Mouse (Mus musculus) cerebellum, adult (tissue): ENCODE data around the gene Grin1.

Experiments
- ATAC-seq: cut with Nextera tagmentation; 2 replicates; pipeline ENCODE4 v1.9.2; 2017; ENCODE audit warnings: mild to moderate bottlenecking, moderate library complexity, mixed read lengths; ENCODE audit not compliant: insufficient number of reproducible peaks, low FRiP score, low TSS enrichment

Grin1 gene

DNA sequence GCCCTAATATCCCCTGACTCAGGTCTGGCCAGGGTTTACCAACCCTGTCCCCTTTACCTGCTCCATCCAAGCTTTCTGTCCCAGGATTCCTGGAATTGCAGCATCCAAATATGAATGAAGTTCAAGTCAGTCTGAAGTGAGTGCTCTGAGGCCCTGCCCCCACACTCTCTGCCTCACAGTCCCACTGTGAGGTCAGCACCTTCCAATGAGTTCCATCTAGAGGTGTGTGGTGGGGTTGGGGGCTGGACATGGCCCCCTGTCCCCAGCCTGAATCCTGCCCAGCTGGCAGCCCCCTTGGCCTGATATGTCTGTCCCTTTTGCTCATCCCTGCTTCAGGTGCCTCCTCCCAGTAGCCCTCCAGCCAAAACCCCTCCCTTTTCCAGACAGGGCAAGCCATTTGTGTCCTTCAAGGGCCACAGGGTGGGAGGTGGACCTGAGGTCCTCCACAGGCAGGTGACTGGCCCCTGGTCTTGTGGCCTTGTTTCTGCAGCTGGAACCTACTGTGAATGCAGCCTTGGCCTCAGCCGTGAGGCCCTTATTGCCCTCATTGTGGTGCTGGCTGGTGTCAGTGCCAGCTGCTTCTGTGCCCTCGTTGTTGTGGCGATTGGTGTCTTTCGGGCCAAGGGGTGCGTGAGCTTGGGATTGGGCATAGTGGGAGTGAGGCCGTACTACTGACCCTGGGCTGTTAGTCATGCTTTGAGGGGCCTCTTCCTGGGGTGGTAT, 30.9 kb downstream of the Grin1 start, which contains the start of gene Tmem210:
Tmem210 (plus strand) TSS at position 219 of the 723 bp plus-strand sequence.
- no peak for ATAC-seq

DNA sequence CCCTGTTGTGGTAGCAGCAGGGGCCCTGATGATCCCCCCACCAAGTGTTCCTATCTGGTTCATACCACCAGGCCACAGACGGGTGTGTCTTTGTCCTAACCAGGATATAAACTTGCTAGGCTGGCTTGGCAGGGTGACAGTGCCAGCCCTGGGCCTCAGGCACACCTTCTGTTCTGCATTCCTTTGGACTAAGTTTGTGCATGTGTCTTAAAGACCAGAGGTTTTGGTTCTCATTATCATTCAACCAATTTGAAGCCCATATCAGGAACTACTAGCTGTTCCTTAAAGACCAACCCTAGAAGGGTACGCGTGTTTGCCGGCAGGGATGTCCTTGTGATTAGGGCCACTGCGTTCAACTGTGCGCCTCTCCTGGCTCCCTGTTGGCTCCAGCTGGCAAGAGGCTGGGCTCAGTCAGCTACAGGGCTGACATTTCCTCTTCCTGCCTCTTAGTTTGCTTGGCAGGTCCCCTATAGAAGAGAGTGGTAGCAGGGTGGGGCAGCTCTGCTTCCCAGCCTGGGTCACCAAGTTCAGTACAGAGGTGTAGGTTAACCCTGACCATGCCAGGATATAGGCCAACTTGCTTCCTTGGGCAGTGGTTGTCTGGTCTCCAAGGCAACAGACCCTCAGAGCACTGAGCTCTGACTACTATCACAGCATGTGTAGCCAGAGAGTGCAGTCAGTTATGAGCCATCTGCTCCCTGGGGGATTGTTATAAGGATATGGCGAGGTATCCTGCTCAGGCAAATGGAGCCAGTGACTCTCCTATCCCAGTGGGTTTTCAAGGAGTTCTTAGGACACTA, 31.9 kb downstream of the Grin1 start:
- ATAC-seq, result no peak

DNA sequence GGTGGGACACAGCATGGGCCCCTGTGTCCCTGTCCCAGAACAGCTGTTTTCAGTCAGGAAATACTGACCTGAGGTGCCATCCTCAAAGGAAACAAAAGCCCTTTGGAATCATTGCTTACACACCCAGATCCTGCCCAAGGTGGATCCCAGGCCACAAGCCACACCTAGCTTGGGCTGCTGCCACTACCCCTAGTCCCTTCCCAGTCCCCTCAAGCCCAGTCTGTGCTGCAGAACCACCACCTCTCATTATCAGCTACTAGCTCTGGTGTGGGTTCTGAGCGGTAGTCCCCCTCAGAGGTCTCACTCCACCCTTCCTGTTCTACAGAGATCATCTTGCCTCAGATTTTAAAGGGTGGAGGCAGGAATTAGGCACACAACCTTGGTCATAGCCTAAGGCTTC, 32.7 kb downstream of the Grin1 start:
- ATAC-seq, result no peak

DNA sequence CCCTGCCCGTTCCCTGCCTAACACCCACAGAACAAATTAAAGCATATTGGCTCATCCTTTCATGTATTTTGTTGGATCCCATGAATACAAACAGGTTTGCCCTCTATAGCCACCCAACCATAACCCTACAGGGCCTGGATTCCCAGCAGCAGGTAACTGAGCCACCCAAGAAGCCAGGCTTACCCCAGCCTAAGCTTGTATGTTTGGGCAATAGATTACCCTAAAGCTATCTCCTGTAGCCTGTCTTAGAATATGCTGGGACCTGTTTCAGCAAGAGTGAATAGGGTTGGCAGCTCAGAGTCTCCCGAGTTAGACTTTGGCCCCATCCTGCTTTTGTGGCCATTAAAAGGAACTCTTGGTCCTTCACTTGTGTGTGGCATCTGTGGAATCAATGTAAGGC, 33.4 kb downstream of the Grin1 start:
- no peak for ATAC-seq

DNA sequence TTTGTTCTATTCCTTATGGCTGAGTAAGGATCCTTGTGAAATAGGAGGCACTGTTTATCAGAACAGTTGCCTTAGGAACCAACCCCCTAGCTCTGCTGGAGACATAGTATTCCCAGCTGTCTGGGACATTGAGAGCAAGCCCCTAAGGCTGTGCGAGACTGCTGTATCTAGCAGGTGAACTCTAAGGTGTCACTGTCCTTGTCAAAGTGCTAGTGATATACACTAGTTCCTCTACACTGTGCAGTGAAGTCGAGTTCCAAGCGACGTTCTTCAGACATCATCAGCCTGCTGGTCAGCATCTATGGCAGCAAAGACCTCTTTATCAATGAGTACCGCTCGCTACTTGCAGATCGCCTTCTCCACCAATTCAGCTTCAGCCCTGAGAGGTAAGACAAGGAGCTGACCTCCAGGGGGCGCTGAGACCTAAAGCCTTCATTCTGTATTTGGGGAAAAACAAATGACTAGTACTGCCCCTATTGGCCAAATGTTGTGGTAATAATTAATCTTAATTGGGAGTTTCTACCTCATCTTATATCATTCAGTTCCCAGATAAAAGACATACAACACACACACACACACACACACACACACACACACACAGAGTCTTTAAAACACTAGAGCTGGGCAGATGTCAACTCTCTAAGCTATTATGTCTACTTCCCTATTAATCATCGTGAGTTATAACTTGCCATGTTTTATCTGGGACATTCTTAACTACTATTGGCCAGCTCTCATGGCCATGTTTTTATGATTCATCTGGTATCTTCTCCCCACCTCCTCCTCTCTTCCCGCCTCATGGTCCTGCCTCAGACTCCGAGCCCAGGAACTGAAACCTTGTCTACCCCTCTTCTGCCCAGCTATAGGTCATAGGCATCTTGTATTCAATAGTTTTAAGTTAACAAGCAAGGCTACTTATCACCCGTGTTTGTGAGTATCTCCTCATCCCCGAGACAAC, 39.8 kb downstream of the Grin1 start:
- ATAC-seq, result 0 out of 2 replicates have a peak, but pooled peaks have one; percentile 61

DNA sequence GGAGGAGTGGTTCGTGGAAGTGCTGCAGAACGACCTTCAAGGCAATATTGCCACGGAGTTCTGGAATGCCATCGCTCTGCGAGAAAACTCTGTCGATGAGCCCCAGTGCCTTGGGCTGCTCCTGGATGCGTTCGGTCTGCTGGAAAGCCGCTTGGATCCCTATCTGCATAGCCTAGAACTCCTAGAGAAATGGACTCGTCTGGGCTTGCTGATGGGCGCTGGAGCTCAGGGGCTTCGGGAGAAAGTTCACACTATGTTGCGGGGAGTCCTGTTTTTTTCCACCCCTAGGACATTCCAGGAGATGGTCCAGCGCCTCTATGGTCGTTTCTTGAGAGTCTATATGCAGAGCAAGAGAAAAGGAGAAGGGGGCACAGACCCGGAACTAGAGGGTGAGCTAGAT, 46.0 kb downstream of the Grin1 start:
- no peak for ATAC-seq

DNA sequence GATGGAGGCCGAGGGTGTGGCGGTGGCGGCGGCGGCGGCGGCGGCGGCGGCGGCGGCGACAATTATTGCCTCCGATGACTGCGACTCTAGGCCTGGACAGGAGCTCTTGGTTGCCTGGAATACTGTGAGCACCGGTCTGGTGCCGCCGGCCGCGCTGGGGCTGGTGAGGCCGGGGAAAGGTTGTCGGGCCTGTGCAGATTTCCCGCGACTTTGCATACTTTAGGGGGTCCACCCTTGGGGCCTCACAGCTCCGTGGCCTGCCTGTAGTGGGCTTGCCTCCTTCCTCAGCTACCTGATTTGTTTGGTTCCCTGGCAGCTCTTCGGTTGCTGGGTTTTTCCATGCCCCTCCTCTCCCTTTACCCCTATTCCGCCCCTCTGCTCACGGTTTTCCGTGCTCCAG, 46.5 kb downstream of the Grin1 start:
- peak; percentile 19; the same call in 1 of the 2 replicates for ATAC-seq

DNA sequence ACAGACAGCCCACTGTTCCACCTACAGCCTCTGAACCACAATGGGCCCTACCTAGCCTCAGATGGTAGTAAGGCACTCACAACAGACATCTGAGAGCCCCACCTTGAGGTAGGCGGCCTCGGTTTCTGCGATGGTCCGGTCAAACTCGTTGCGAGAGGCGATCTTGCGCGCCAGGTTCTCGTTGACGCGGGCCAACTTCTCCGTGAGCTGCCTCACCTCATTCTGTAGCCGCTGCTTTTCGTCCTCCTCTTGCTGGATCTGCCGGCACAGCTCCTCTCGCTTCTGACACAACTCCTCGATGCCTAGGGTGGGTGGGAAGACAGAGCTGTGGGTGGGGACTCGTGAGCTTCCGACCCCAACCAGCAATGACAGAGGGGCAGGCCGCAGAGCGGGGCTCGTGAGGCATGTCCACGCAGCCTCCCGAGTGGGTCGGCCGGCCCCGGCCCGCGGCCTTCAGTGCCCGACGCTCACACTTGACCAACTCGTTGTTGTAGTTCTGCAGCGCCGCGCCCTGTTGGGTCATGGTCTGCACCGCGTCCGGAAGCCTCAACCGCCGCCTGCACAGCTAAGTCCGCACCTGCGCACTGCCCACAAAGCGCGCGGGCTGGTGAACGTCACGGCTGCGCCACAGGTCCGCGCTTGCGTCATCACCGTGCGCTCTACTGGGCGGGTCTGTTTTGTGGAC, 47.0 kb downstream of the Grin1 start, which contains the start of the genes Ssna1 and Anapc2:
Ssna1 (minus strand) TSS at position 612 of the 685 bp plus-strand sequence.
Anapc2 (plus strand) TSS at position 652 of the 685 bp plus-strand sequence.
- peak; percentile 75 for ATAC-seq

DNA sequence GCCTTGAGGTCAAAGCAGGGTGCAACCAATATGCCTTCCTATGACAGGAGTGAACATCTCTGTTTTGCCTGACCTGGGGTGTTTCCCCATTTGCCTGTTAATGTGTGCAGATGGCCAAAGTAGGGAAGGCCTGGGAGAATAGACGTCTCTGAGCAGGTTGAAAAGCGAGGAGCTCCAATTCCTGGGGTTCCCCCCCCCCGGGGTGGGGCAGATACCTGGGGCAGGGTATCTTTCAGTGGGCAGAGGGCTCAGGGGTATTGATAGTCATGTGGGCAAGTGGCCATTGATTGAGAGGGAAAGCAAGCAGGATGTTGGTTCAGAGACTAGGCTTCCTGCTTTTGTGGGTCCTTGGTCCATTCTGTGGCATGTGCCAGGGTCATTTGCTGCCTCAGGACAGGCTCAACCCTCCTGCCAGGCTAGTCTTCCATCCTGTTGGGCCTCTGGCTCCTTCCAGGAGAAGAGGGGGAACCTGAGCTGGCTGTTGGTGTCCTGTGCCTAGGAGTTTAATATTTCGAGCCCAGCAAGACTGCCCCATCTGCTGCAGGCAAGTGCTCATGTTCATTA, 51.2 kb downstream of the Grin1 start:
- ATAC-seq, result no peak

DNA sequence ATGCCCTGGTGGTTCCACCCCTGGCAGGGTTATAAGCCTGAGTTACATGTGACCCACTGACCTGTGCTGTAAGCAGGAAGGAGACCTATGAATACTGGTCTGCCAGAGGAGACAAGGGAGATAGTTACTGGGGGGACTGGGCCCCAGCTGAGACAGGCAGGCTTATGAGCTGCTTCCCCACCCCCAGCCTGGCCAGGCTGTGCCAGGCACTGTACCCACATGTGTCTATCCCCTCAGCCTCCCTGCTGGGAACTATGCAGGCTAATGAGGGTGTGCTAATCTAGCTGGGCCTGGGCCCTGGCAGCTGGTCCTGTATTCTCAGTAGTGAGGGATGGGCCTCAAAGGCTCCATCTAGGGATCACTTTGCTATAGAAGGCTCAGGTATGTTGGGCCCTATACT, 51.7 kb downstream of the Grin1 start:
- ATAC-seq, result no peak

DNA sequence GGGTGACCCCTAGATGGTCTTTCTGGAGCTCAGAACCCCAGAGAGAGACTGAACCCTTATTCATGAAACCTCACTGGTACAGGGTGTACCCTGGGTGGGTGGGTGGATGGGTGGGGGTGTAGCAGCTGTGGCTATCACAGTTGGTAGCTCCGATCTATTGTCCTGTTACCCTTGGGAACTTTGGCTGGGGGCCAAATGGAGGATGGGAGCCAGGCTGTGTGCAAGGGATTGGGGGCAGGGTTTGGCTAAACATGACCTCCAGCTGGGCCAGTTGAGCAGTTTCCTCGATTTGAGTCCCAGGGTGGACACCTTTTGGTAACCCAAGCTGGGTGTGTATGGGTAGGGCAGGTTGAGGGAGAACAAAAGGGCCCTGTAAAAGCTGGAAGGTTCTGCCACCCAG, 52.3 kb downstream of the Grin1 start:
- no peak for ATAC-seq

DNA sequence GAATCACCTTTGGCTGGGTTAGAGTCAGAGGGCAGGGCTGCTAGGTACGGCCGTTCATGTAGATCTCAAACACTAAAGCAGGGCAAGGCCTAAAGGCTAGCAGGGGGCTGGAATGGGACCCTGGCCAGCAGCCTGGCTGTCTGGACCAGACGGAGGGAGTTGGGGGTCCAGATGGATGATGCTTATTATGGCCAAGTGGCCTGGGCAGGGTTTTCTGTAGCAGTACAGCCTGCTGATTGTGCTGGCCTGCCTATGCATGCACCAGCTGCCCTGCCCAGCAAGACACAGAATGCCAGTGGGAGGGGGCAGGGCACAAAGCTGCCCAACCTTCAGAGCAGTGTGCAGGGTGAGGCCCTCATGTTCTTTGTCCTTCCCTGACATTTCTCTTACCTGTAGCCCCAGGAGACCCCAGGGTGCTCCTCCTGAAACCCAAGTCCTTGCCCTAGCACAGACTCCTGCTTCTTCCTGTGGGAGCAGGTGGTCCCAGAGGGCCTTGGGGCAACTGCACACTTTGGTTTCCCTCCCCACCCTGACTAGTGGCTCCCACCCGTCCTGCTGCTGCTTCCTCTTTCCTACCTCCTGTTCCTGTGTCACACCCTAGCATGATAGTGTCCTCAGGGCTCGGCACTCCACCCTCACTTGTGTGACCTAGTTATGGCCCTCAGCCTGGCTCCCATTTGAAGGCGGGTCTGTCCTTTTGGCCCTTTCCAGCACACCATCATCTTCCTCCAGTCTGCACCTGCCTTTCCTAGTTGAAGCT, 52.9 kb downstream of the Grin1 start:
- ATAC-seq, result peak; percentile 65

DNA sequence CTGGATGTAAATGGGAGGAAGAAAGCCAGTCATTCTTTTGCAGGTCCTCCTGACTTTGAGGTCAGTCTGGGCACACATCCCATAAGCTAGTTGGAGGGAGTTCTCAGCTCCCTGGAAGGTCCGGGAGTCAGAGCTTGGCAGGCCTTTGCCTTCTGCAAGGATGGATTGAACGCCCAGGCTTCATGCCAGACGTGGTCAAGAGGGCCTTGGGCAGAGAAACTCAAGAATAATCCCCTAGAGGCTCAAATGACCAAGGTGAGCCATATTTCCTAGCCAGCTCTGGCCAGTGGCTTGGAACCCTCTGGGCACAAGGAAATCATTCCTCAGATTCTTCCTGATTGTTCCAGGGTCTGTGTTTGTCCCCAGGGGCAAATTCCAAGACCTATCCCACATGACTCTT, 54.1 kb downstream of the Grin1 start:
- no peak for ATAC-seq

DNA sequence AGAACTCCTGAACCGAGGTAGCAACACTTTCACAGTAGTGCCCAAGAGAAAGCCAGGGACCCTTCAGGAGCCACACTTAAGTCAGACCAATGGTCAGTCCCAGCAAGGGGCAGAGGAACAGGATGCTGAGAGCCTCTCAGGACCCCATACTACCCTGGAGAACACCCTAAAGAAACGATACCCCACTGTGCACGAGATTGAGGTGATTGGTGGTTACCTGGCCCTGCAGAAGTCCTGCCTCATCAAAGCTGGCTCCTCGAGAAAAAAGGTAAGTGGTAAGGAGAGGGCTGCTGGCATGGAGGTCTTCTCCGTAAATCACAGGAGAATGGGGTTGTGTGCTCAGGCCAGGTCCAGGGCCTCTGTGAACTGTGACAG, 54.7 kb downstream of the Grin1 start:
- no peak for ATAC-seq

DNA sequence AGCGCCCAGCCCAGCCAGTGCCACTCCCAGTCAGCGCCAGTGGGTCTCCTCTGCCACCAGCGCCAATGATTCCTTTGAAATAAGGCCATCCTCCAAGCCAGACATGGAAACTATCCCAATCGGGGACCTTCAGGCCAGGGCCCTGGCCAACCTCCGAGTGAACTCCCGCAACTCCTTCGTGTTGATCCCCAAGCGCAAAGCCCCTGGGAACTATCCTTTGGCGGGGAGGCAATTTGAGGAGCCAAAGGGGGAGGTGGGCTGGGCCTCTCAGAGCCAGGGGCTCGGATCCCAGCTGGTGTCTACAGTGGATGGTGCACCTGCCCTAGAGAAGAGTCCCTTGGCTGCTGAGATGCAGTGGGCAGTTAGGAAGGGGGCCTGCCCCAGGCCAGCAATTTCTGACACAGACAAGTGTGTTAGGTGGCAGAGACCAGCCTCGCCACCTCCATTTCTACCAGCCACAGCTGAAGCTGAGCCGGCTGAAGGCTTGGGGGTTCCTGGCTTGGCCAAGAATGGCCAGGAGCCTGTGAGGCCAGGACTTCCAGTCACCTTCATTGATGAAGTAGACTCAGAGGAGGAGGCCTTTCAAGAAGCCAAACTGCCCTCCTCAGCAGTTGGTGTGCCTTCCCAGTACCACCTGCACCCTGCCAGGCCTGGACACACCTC, 55.2 kb downstream of the Grin1 start:
- ATAC-seq, result no peak

DNA sequence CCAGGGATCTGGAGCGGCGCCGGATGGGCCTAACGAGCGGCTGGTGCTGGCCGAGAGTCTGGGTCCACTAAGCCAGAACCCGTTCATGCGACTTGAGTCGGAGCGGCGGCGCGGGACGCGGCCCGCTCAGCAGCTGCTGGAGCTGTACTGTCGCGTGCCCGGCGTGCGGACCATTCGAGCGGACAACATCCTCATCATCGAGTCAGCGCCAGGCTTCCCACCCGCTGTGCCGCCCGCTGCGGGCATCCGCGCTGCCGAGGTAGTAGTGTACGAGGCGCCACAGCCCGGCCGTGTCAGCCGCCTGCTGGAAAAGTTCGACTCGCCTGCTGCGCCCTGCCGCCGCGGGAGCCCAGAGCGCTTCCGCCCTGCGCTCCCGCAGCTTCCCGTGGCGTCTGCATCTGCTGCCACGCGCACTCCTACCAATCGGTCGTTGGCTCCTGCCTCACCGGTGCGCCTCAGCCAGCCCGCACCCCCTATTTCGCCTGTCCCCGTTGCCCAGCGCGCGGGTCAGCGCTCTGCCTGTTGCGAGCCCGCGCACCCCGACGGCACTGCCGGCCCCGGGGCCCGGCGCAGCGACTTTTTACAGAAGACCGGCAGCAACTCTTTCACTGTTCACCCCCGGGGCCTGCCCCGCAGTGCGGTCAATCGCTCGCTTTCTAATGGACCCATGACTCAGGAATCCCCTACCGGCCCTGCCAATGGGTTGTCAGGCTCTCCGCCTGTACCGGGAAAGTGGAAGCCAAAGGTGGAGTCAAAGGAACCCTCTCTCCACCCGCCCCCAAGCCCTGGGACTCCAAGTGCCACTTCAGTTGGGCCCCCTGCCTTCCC, 56.0 kb downstream of the Grin1 start:
- no peak for ATAC-seq

DNA sequence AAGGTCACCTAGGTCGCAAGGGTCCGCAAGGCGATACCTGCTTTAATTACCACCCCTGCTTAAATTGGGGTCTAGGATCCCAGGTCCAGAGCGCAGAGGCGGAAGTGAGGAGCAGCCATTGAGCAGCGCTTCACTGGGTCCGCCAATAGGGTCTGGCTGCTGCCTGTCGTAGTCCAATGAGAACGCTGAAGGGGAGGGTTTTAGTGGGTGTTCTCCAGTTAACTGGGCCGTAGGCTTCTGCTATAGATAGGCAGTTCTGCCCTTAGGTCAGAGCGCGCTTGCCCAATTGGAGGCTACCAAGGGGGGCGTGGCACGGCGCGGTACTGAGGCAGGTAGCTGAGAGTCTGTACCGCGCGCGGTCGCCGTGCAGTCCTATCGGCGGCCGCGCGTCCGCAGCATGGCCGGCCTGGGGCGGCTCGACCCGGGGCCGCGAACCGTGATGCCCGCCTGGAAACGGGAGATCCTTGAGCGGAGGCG, 56.7 kb downstream of the Grin1 start, which contains the start of gene Tprn:
Tprn (plus strand) TSS at position 328 of the 477 bp plus-strand sequence.
- ATAC-seq, result peak; percentile 88
